Mouse (Mus musculus) neural tube, embryonic 13.5 days (tissue): ENCODE measurements at regions not wholly inside any gene's neighbourhood (a gene's known extent, or its start where the extent isn't known, plus 50 kb on each side); places are given as distances from the start of the nearest gene placed in this dataset.

Experiments
- ATAC-seq: fragments of 200-750 bp; cut with Nextera tagmentation; 2 replicates; pipeline ENCODE4 v1.8.0; 2017; ENCODE audit warnings: low read depth, mild to moderate bottlenecking, moderate TSS enrichment, moderate library complexity
- H3K27ac ChIP-seq: fragments of 300-500 bp; sonication (generic); replicated peaks from 2 replicates; pipeline ENCODE4 v1.5.1; 2015; ENCODE audit warnings: moderate library complexity, mild to moderate bottlenecking, inconsistent platforms
- H3K27me3 ChIP-seq: fragments of 300-500 bp; sonication (generic); 2 replicates; pipeline ENCODE4 v1.6.1; 2015; ENCODE audit warnings: mild to moderate bottlenecking, inconsistent platforms
- H3K36me3 ChIP-seq: fragments of 300-500 bp; sonication (generic); 2 replicates; pipeline ENCODE4 v1.6.1; 2015; ENCODE audit warnings: mild to moderate bottlenecking, inconsistent platforms
- H3K4me1 ChIP-seq: fragments of 300-500 bp; sonication (generic); replicated peaks from 2 replicates; pipeline ENCODE4 v1.6.1; 2015; ENCODE audit warnings: inconsistent platforms
- H3K4me2 ChIP-seq: fragments of 300-500 bp; sonication (generic); 2 replicates; pipeline ENCODE4 v1.6.1; 2015; ENCODE audit warnings: inconsistent platforms, mild to moderate bottlenecking, moderate library complexity
- H3K4me3 ChIP-seq: fragments of 300-500 bp; sonication (generic); 2 replicates; pipeline ENCODE4 v1.5.1; 2015; ENCODE audit warnings: mild to moderate bottlenecking, inconsistent platforms
- H3K9ac ChIP-seq: fragments of 300-500 bp; sonication (generic); 2 replicates; pipeline ENCODE4 v1.6.1; 2015; ENCODE audit warnings: moderate library complexity, mild to moderate bottlenecking, inconsistent platforms
- H3K9me3 ChIP-seq: fragments of 300-500 bp; sonication (generic); 2 replicates; pipeline ENCODE4 v1.6.1; 2016; ENCODE audit warnings: inconsistent platforms
- WGBS: fragments of 180-500 bp; shearing (Covaris S2); methylation state at CpG from one replicate; pipeline ENCODE4 v1.1.7; 2015; 5-methylcytosine and 5-hydroxymethylcytosine counted together

GRCm38 (mm10) chr11:45265989-45266302, 585.9 kb upstream of the Clint1 start:
- Histone ChIP-seq H3K4me2 (no peak overlapping the region), H3K9me3 (no peaks in the 10 kb centered on the region), H3K27ac (no peak overlapping the region), H3K4me3 (no peak overlapping the region), H3K36me3 (no peaks in the 10 kb centered on the region), H3K4me1 (peaks cover 7% of the 10 kb centered on the region; the same call in 1 of the 2 replicates), H3K9ac (no peak overlapping the region), H3K27me3 (no peaks in the 10 kb centered on the region)
- WGBS: 66% methylated on average over 4 of the region's 4 CpGs
- ATAC-seq: no peak

DNA sequence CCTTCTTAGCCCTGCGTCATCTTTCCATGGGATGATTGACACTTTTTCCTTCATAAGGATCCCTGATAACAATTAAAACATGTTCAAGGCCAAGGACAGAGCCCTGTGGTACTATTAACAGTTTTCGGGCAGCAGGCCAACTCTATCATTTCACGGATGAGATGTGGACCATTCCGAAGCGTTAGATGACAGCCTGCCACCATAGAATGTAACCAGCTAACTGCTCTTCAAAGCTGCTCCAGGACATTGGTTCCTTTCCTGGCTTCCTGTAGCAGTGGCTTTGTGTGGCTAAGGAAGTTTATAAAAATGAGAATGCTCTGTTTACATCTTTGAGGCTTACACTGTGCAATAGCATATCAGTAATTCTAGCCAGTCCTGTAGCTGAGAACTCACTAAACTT, 582.6 kb upstream of the Clint1 start:
- no peak overlapping the region for H3K4me3 ChIP-seq
- H3K9me3 ChIP-seq: no peaks in the 10 kb centered on the region
- H3K4me1 ChIP-seq: peaks cover 5% of the 10 kb centered on the region; the same call in 1 of the 2 replicates
- ATAC-seq: no peak
- H3K27ac ChIP-seq: no peak overlapping the region
- no peak overlapping the region for H3K9ac ChIP-seq
- H3K27me3 ChIP-seq: no peaks in the 10 kb centered on the region
- 86% methylated on average over 5 of the region's 5 CpGs for WGBS
- H3K36me3 ChIP-seq: no peaks in the 10 kb centered on the region
- H3K4me2 ChIP-seq: no peak overlapping the region

DNA sequence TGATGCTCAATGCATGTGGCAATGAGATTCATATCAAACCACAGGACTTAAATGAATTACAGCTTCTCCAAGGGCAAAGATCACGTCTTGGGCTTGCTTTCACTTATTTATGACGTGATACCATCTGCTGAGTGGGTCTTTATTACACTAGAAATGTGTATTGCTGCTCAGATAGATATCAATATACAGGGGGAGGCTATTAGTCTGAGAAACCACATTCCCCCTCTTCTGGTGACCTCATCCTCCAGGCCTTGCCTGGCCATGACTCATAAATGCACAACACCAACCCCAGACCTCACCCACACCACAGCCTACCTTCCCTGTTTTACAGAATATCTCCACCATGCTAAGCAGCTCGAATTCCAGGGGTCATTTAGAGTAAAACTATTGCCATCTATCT, 580.6 kb upstream of the Clint1 start:
- Histone ChIP-seq H3K27ac (no peak overlapping the region), H3K4me1 (peaks cover 9% of the 10 kb centered on the region; the same call in 1 of the 2 replicates), H3K27me3 (no peaks in the 10 kb centered on the region), H3K9ac (no peak overlapping the region), H3K4me2 (no peak overlapping the region), H3K36me3 (no peaks in the 10 kb centered on the region), H3K9me3 (no peaks in the 10 kb centered on the region), H3K4me3 (no peak overlapping the region)
- no peak for ATAC-seq
- WGBS: 42% methylated on average over 3 of the region's 3 CpGs

DNA sequence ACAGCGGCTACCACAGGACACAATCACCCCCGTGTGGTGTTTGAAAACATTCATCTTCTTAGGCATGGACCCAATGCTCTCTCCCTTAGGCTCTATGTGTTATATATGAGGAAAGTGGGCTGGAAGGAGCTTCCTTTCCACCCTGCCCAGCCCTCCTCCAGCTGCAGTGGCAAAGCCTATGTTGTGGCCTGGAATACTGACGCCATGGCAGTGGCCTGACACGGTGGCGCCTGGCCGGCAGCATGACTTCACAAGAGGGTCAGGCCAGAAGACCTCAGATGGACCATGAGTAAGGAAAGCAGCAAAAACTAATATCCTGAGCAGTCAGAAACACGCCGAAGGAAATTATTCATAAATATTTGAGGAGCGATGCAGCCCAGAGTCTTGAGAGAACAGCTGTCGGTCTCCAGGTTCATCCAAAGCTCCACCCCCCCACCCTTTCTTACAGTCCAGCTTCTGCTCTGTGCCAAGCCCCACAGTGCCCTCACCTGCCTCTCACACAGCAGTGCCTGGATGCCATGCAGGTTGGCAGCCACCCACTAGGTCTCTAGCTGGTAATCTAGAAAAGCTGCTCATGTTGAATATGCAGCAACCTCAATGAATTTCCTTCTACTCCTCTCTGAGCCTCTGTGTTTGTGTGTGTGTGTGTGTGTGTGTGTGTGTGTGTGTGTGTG, 577.3 kb upstream of the Clint1 start:
- Histone ChIP-seq H3K27ac (peak overlapping the region; percentile 64; the same call in 1 of the 2 replicates), H3K36me3 (no peaks in the 10 kb centered on the region), H3K9me3 (no peaks in the 10 kb centered on the region), H3K27me3 (no peaks in the 10 kb centered on the region), H3K4me3 (no peak overlapping the region), H3K4me1 (peaks cover 9% of the 10 kb centered on the region; the same call in 1 of the 2 replicates), H3K4me2 (no peak overlapping the region), H3K9ac (no peak overlapping the region)
- ATAC-seq: peak; percentile 59; the same call in 1 of the 2 replicates
- WGBS: 86% methylated on average over 10 of the region's 10 CpGs

GRCm38 (mm10) chr11:45275170-45275569, 576.7 kb upstream of the Clint1 start:
- Histone ChIP-seq H3K36me3 (no peaks in the 10 kb centered on the region), H3K4me1 (peaks cover 9% of the 10 kb centered on the region; the same call in 1 of the 2 replicates), H3K9me3 (no peaks in the 10 kb centered on the region), H3K27ac (0 out of 2 replicates have a peak overlapping the region, but pooled peaks have one; percentile 64), H3K9ac (no peak overlapping the region), H3K4me2 (no peak overlapping the region), H3K4me3 (no peak overlapping the region), H3K27me3 (no peaks in the 10 kb centered on the region)
- WGBS: 63% methylated on average over 3 of the region's 3 CpGs
- ATAC-seq: no peak

DNA sequence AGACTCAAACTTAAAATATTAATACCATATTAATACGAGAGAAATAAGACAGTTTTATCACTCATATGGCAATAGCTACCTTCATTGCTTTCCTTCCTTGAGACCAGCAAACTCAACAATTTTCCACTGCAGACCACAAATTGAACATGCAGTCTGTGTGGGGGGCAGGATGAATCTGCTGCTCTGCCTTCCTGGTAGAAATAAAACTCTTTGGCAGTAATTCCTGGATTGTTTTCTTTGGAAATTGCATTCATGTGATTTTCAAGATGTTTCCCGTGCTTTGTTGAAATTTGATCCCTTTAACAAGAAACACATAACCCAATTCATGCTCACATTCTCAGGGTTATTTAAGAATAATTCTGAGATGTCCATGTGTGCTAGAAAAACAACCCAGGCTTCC, 555.1 kb upstream of the Clint1 start:
- no peak overlapping the region for H3K4me2 ChIP-seq
- no peak for ATAC-seq
- no peaks in the 10 kb centered on the region for H3K27me3 ChIP-seq
- H3K4me3 ChIP-seq: no peak overlapping the region
- no peak overlapping the region for H3K27ac ChIP-seq
- H3K36me3 ChIP-seq: no peaks in the 10 kb centered on the region
- H3K9ac ChIP-seq: no peak overlapping the region
- no peaks in the 10 kb centered on the region for H3K4me1 ChIP-seq
- H3K9me3 ChIP-seq: no peaks in the 10 kb centered on the region
- WGBS: 71% methylated on average over 2 of the region's 2 CpGs

- no peaks in the 10 kb centered on the region for H3K36me3 ChIP-seq
- no peaks in the 10 kb centered on the region for H3K9me3 ChIP-seq
- H3K9ac ChIP-seq: no peak overlapping the region
- no peak for ATAC-seq
- H3K27ac ChIP-seq: no peak overlapping the region
- no peak overlapping the region for H3K4me3 ChIP-seq
- no peaks in the 10 kb centered on the region for H3K27me3 ChIP-seq
- H3K4me2 ChIP-seq: no peak overlapping the region
- WGBS: 88% methylated on average over 6 of the region's 6 CpGs
- no peaks in the 10 kb centered on the region for H3K4me1 ChIP-seq
Observed at GRCm38 (mm10) chr11:45311934-45312333, 539.9 kb upstream of the Clint1 start.

DNA sequence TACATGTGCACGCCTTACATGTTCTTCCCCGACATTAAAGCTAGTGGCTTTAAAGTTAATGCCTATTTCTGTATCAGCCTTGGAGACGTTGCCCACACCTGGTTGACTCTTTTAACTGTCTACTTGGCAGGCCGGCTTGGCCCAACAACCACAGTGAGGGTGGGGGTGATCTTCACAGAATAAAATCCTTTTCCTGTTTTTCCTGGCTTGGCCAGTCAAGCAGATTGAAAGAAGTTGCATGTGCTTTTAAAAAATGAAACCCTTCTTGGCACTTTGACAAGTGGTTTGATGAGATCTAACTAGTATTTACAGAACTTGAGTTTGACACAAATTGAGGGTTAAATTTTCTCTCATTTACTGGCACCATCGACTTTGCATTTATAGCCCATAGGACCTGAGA, 528.1 kb upstream of the Clint1 start:
- WGBS: 84% methylated on average over 5 of the region's 5 CpGs

DNA sequence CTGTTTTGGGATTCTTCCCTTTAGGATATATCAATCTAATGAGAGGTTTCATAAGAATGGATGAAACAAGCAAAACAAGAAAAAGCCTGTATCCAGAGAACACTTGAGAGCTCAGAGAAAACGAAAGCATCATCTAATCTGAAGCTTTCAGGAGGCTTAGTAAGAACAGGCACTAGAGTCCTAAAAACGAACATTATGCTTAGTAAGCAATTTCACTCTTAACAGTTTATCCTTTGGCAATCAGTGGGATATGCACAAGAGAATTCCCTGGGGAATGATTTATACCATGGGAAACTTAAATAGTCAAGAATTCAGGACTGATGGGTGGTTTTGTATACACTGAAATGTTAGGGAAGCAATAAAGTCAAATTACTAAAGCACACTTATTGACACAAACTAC, 521.5 kb upstream of the Clint1 start:
- H3K4me3 ChIP-seq: no peak overlapping the region
- ATAC-seq: no peak
- H3K4me2 ChIP-seq: no peak overlapping the region
- no peaks in the 10 kb centered on the region for H3K36me3 ChIP-seq
- H3K27ac ChIP-seq: no peak overlapping the region
- WGBS: 82% methylated on average over 2 of the region's 2 CpGs
- no peaks in the 10 kb centered on the region for H3K9me3 ChIP-seq
- H3K4me1 ChIP-seq: peaks cover 8% of the 10 kb centered on the region
- H3K9ac ChIP-seq: no peak overlapping the region
- no peaks in the 10 kb centered on the region for H3K27me3 ChIP-seq

More for the DNA sequence above, 528.1 kb upstream of the Clint1 start:
- H3K4me3 ChIP-seq: no peak overlapping the region
- no peak overlapping the region for H3K27ac ChIP-seq
- no peaks in the 10 kb centered on the region for H3K36me3 ChIP-seq
- no peaks in the 10 kb centered on the region for H3K9me3 ChIP-seq
- no peak overlapping the region for H3K9ac ChIP-seq
- H3K4me1 ChIP-seq: no peaks in the 10 kb centered on the region
- ATAC-seq: no peak
- H3K4me2 ChIP-seq: no peak overlapping the region
- no peaks in the 10 kb centered on the region for H3K27me3 ChIP-seq

DNA sequence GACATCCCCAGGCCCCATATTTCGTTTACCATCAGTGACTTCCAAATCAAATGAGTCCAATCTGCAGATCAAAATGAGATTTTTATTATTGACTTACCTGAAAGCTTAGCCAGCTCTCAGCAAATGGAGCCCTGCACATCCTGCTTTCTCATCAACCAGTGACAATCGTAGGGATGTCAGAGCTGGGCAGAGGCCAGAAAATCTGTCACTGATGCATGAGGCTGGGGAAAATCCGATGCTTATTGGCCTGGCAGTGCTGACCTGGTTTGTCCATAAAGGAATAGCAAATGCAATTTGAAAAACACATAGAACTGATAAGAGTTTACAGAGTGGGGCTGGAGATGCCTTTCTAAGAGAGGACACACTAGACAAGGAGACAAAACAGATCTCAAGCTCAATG, 518.1 kb upstream of the Clint1 start:
- Histone ChIP-seq H3K9ac (no peak overlapping the region), H3K4me2 (no peak overlapping the region), H3K27ac (no peak overlapping the region), H3K4me1 (peaks cover 8% of the 10 kb centered on the region), H3K36me3 (no peaks in the 10 kb centered on the region), H3K4me3 (no peak overlapping the region), H3K27me3 (no peaks in the 10 kb centered on the region), H3K9me3 (no peaks in the 10 kb centered on the region)
- no peak for ATAC-seq
- 73% methylated on average over 3 of the region's 3 CpGs for WGBS

GRCm38 (mm10) chr11:45349331-45349730, 502.5 kb upstream of the Clint1 start:
- H3K9ac ChIP-seq: no peak overlapping the region
- no peak overlapping the region for H3K4me3 ChIP-seq
- no peak overlapping the region for H3K4me2 ChIP-seq
- no peak for ATAC-seq
- no peaks in the 10 kb centered on the region for H3K9me3 ChIP-seq
- no peaks in the 10 kb centered on the region for H3K36me3 ChIP-seq
- H3K27ac ChIP-seq: no peak overlapping the region
- H3K4me1 ChIP-seq: no peaks in the 10 kb centered on the region; the same call in 1 of the 2 replicates
- H3K27me3 ChIP-seq: no peaks in the 10 kb centered on the region

- ATAC-seq: no peak
- Histone ChIP-seq H3K27ac (no peak overlapping the region), H3K27me3 (no peaks in the 10 kb centered on the region), H3K9me3 (no peaks in the 10 kb centered on the region), H3K4me1 (no peaks in the 10 kb centered on the region), H3K9ac (no peak overlapping the region), H3K4me2 (no peak overlapping the region), H3K4me3 (no peak overlapping the region), H3K36me3 (no peaks in the 10 kb centered on the region)
- WGBS: 86% methylated on average over 3 of the region's 3 CpGs
Observed at GRCm38 (mm10) chr11:45365343-45365742, 486.5 kb upstream of the Clint1 start.
